Mouse (Mus musculus): Measurements from ENCODE around the gene Rbm38. TPM values are rescaled to one million over a fixed set of nuclear protein-coding genes. Genes with fewer than 3 reads are reported as not detected.

Rbm38 gene
- polyA plus RNA-seq, 1 experiment from 2014 or later: 119 TPM

DNA sequence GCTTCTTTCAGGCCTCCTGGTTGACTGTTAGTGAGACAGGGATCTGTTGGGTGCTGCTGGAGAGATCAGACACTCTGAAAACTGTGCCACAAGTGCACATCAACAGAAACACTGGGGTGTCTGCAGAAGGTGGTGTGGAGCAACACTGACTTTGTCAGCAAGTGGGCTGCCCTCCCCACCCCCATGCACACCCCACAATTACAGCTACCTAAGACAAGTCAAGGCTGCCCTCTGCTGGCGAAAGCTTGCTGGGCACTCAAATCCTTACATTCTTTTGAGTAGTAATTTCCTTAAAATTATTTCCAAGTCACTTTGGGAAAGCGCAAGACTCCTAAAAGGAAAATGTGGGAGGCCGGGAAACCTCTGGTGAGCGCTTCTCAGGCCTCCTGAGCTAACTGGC, 24.1 kb upstream of the Rbm38 start:
- peak; percentile 74 for DNase-seq (ENCODE audit: extremely low spot score, low spot score)
- Histone ChIP-seq H3K27me3 (ENCODE audit: poor library complexity, severe bottlenecking) (peaks cover 8% of the 10 kb centered on the region), H3K4me3 (no peak overlapping the region), H3K4me1 (peaks cover 21% of the 10 kb centered on the region), H3K9me3 (no peaks in the 10 kb centered on the region), H3K36me3 (replicated peaks) (peaks cover under 1% of the 10 kb centered on the region; the same call in 1 of the 2 replicates), H3K27ac (no peak overlapping the region)
- WGBS: 16% methylated on average over 4 of the region's 4 CpGs

DNA sequence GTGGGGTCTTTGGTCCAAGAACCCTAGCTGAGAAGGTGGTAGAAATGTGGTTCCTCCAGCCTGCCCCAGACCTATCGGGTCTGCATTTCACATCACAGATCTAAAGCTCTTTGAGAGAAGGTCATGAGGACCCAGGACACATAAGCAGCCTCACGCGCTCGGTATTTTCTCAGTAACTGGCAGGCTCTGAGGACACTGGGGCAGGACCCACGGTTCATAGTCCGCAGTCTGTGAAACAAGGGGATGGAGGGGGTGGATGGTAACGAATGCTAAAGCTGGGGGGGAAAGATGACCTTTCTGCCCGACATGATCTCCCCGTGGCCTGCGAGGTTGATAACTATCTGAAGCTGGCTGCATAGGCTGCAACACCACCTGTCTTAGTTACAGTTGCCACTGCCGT, 22.6 kb upstream of the Rbm38 start:
- Histone ChIP-seq H3K9me3 (no peaks in the 10 kb centered on the region), H3K27ac (no peak overlapping the region), H3K36me3 (replicated peaks) (peaks cover 16% of the 10 kb centered on the region), H3K4me3 (no peak overlapping the region), H3K4me1 (peaks cover 30% of the 10 kb centered on the region), H3K27me3 (ENCODE audit: poor library complexity, severe bottlenecking) (peaks cover 8% of the 10 kb centered on the region)
- DNase-seq (ENCODE audit: extremely low spot score, low spot score): no peak
- whole genome bisulfite sequencing: 73% methylated on average over 11 of the region's 11 CpGs

DNA sequence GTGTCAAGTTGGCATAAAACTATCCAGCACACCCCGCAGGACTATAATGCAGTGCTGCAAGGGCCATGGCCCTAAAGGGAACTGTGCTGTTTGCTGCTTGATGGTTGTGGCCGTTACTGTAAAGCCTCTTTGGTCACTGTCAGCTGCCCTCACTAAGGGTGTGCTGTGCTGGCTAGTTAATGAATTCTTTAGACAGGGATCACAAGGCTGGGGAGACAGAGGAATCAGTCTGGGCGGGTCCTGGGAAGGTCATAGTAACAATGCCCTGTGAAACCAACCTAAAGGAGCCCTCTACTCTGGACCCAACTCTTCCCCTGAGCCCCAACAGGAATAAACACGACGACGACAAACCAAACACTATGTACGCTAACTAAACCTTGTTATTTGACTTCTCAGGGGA, 21.8 kb upstream of the Rbm38 start:
- no peak overlapping the region for H3K27ac ChIP-seq
- peaks cover 8% of the 10 kb centered on the region for H3K27me3 ChIP-seq (ENCODE audit: poor library complexity, severe bottlenecking)
- no peaks in the 10 kb centered on the region for H3K9me3 ChIP-seq
- peaks cover 30% of the 10 kb centered on the region for H3K4me1 ChIP-seq
- H3K4me3 ChIP-seq: no peak overlapping the region
- H3K36me3 ChIP-seq (replicated peaks): peaks cover 24% of the 10 kb centered on the region
- WGBS: 69% methylated on average over 7 of the region's 7 CpGs
- DNase-seq (ENCODE audit: extremely low spot score, low spot score): no peak

DNA sequence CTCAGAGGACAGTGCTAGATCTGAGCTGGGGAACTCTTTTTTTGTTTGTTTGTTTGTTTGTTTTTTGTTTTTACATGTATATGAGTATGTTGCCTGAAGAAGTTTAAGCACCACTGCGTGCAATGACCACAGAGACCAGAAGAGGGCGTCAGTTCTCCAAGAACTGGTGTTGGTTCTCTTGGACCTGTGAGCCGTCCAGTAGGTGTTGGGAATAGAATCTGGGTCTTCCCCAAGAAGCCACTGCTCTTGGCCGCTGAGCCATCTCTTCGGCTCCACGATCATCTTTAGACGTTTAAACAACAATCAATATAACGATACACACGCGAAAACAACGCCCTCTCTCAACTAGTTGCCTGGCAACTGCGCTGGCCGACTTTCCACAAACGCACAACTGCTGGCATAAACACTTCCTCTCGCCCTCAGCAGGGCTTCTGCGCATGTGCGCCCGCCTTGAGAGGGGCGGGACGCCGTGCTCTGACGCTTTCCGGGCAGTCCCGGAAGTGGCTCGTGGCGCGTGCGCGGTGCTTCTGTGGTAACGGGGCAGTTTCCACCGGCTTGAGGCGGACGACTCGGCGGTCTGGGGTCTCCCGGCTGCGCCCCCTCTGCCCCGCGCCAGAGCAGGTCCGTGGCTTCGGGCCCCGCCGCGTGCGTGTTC, 20.5 kb upstream of the Rbm38 start, which contains the start of gene Rae1:
TSS of gene Rae1 (plus strand) at position 488 of the 655 bp plus-strand sequence.
- Histone ChIP-seq H3K27me3 (ENCODE audit: poor library complexity, severe bottlenecking) (peaks cover 8% of the 10 kb centered on the region), H3K36me3 (replicated peaks) (peaks cover 36% of the 10 kb centered on the region), H3K27ac (peak within 1 kb of the TSS; percentile 98), H3K4me3 (peak within 1 kb of the TSS; percentile 99), H3K4me1 (peaks cover 30% of the 10 kb centered on the region), H3K9me3 (no peaks in the 10 kb centered on the region)
- peak; percentile 99 for DNase-seq (ENCODE audit: extremely low spot score, low spot score)
- under 1% methylated on average over 45 of the region's 45 CpGs for WGBS

DNA sequence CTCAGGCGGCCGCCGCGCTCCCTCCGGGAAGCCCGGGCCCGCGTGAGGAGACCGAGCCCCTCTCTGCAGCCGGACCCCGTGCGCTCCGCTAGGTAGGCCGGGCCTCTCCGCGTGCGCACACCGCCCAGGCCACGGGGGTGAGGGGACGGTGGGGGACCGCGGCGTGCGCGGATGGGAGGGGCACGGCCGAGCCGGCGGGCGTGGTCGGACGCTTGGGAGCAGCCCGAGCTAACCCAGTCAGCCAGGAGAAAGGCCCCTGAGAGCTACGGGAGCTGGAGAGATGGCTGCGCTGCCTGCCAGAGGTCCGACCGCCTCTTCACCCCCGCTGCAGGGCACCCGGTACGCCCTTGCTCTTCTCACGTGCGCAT, 20.0 kb upstream of the Rbm38 start:
- peak overlapping the region; percentile 99 for H3K4me3 ChIP-seq
- H3K36me3 ChIP-seq (replicated peaks): peaks cover 41% of the 10 kb centered on the region
- peak overlapping the region; percentile 98 for H3K27ac ChIP-seq
- H3K4me1 ChIP-seq: peaks cover 30% of the 10 kb centered on the region
- DNase-seq (ENCODE audit: extremely low spot score, low spot score): no peak
- WGBS: under 1% methylated on average over 42 of the region's 42 CpGs
- H3K9me3 ChIP-seq: no peaks in the 10 kb centered on the region
- H3K27me3 ChIP-seq (ENCODE audit: poor library complexity, severe bottlenecking): peaks cover 8% of the 10 kb centered on the region

DNA sequence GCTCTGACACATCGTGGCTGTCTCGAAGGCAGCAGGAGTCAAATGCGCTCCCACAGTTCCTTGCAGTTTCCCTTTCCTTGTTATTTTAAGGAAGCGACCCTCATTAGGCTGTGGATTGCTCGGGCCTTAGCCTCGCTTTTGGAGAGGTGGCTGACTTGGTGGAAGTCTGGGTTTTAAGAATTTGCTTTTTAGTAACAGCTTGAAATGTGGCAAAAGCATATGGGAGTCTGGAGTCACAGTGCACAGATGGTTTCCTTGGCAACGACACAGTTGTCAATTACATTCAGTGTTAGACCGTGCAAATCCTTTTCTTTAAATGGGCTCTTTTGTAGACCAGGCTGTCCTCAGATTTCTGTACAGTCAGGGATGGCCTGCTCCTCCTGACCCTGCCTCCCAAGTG, 19.4 kb upstream of the Rbm38 start:
- peak overlapping the region; percentile 99 for H3K4me3 ChIP-seq
- WGBS: 31% methylated on average over 8 of the region's 8 CpGs
- peaks cover 27% of the 10 kb centered on the region for H3K4me1 ChIP-seq
- no peak for DNase-seq (ENCODE audit: extremely low spot score, low spot score)
- H3K27me3 ChIP-seq (ENCODE audit: poor library complexity, severe bottlenecking): peaks cover 8% of the 10 kb centered on the region
- no peaks in the 10 kb centered on the region for H3K9me3 ChIP-seq
- H3K36me3 ChIP-seq (replicated peaks): peaks cover 48% of the 10 kb centered on the region
- peak overlapping the region; percentile 98 for H3K27ac ChIP-seq

DNA sequence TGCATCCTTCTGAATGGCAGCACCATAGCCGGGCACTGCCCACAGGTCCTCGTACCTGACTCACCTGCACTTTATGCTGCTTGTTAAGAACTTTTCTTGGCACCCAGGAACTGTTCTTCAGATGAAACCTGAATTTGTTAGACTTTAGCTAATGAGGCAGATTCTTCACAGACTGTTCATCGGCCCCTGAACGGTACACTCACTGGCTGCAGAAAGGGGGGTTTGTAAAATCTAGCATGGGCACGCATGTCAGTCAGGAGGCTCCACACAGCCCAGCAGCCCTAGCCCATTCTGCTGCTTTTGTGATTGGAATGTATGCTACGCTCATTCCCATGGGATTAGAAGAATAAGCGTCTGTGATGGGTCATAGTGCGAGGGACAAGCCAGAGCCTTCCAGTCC, 16.6 kb upstream of the Rbm38 start:
- WGBS: 93% methylated on average over 8 of the region's 8 CpGs
- no peak overlapping the region for H3K27ac ChIP-seq
- peaks cover 23% of the 10 kb centered on the region for H3K4me1 ChIP-seq
- no peak for DNase-seq (ENCODE audit: extremely low spot score, low spot score)
- H3K36me3 ChIP-seq (replicated peaks): peaks cover 76% of the 10 kb centered on the region
- H3K27me3 ChIP-seq (ENCODE audit: poor library complexity, severe bottlenecking): no peaks in the 10 kb centered on the region
- no peaks in the 10 kb centered on the region for H3K9me3 ChIP-seq
- H3K4me3 ChIP-seq: no peak overlapping the region

DNA sequence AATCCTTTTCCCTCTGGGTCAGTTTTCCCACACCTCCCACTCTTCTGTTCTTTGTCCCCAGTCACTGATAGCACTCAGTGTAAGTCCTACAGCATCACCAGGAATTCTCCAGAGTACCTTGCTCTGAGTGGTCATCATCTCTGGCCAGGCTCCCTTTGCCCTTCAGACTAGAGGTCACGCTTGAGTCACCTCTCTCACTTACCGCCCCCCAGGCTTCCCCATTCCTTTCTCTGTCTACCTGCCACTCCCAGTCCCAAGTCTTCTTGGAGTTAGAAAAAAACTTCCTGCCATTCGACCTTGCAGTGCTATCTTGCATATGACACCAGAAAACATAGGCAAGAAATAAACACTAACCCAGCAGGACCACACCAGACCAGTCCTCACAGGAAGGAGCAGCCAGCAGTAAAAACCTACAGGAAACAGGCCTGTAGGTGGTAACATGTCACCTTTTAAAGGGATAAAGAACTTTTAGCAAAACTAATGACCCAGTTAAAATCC, 10.0 kb upstream of the Rbm38 start:
- Histone ChIP-seq H3K4me3 (no peak overlapping the region), H3K27me3 (ENCODE audit: poor library complexity, severe bottlenecking) (no peaks in the 10 kb centered on the region), H3K36me3 (replicated peaks) (peaks cover 100% of the 10 kb centered on the region), H3K9me3 (no peaks in the 10 kb centered on the region), H3K27ac (no peak overlapping the region), H3K4me1 (no peaks in the 10 kb centered on the region)
- no peak for DNase-seq (ENCODE audit: extremely low spot score, low spot score)
- WGBS: 80% methylated on average over 3 of the region's 3 CpGs

DNA sequence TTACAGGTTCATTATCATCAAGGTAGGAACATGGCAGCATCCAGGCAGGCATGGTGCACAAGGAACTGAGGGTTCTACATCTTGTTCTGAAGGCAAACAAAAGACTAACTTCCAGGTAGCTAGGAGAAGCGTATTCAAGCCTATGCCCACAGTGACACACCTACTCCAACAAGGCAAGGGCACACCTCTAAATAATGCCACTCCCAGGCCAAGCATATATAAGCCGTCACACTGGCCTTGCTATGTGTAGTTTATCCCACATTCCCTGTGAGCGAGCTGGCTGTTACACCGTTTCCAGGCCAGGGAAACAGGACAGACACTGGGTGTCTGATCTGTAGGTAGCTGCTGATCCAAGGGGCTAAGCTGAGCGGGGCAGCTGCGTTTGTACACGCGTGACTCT, 8.9 kb upstream of the Rbm38 start:
- no peak for DNase-seq (ENCODE audit: extremely low spot score, low spot score)
- Histone ChIP-seq H3K9me3 (no peaks in the 10 kb centered on the region), H3K27me3 (ENCODE audit: poor library complexity, severe bottlenecking) (no peaks in the 10 kb centered on the region), H3K4me3 (no peak overlapping the region), H3K36me3 (replicated peaks) (peaks cover 100% of the 10 kb centered on the region), H3K4me1 (no peaks in the 10 kb centered on the region), H3K27ac (no peak overlapping the region)
- 95% methylated on average over 8 of the region's 8 CpGs for WGBS

DNA sequence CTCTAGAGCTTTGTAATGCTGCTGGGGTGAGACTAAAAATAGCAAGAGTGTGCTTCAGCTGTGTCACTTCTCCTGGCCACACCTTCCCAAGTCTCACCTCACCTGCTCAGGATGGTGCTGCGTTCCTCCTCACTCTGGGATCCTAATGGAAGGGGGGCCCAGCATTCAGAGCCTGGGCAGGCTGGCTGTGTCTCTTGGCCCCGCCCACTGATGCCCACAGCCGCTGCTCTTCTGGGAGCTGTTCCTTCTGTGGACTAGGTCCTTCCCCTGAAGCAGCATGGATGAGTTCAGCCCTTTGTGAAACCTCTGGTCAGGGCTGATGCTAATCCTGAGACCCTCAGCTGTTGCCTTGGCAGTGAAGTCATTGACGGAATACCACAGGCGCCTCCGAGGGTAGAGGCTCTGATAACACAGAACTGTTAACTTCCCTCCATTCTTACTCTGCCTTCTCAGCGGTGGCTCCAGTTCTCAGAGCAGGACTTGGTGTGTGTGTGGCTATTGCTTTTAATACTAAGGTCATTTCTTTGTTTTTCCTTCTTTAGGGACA, 5.5 kb upstream of the Rbm38 start:
- peaks cover 26% of the 10 kb centered on the region for H3K27me3 ChIP-seq (ENCODE audit: poor library complexity, severe bottlenecking)
- H3K9me3 ChIP-seq: no peaks in the 10 kb centered on the region
- H3K27ac ChIP-seq: no peak overlapping the region
- DNase-seq (ENCODE audit: extremely low spot score, low spot score): no peak
- H3K4me1 ChIP-seq: peaks cover 16% of the 10 kb centered on the region
- peaks cover 67% of the 10 kb centered on the region for H3K36me3 ChIP-seq (replicated peaks)
- WGBS: 83% methylated on average over 7 of the region's 7 CpGs
- H3K4me3 ChIP-seq: no peak overlapping the region

DNA sequence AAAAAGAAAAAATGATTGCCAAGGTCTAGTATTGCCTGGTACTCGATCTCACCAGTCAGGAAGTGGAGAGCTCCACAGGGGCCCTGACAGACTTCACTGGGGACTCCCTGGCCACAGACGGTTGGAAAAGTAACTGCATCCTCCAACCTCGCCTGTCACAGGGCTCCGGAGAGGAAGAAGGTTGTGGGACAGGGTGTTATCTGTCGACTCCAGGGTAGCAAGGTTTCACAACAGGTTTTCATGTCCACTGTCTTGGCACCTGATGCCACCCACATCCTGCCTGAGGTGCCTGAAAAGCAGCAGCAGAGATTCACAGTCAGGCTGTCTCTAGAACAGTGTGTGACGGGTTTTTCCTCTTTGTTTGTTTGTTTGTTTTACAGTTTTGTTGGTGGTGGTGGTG, 2.4 kb upstream of the Rbm38 start:
- Histone ChIP-seq H3K36me3 (replicated peaks) (peaks cover 36% of the 10 kb centered on the region), H3K4me1 (peaks cover 37% of the 10 kb centered on the region), H3K27ac (no peak overlapping the region), H3K4me3 (no peak overlapping the region), H3K9me3 (no peaks in the 10 kb centered on the region), H3K27me3 (ENCODE audit: poor library complexity, severe bottlenecking) (peaks cover 44% of the 10 kb centered on the region)
- no peak for DNase-seq (ENCODE audit: extremely low spot score, low spot score)
- 52% methylated on average over 6 of the region's 6 CpGs for WGBS

DNA sequence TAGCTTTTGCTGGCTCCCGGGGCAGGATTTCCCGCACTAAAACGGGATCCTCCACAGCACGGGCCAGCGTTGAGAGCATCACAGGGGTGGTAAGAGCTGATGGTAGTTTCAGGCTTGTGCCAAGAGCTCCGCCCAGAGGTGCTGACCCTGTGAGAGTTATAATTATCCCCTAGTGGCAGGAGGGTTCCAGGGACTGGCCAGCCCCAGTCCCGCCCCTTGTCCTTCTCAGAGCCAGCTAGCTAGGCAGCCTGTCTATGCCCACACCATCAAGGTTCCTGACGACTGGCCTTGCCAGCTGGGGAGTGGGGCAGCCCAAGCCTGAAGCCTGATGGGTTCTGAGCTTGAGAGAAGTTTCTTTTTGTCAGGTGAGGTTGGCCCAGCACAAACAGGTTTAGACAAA, 1.7 kb upstream of the Rbm38 start:
- DNase-seq (ENCODE audit: extremely low spot score, low spot score): no peak
- Histone ChIP-seq H3K4me3 (no peak overlapping the region), H3K27me3 (ENCODE audit: poor library complexity, severe bottlenecking) (peaks cover 44% of the 10 kb centered on the region), H3K27ac (no peak overlapping the region), H3K36me3 (replicated peaks) (peaks cover 35% of the 10 kb centered on the region), H3K4me1 (peaks cover 44% of the 10 kb centered on the region), H3K9me3 (no peaks in the 10 kb centered on the region)
- WGBS: 23% methylated on average over 8 of the region's 8 CpGs

DNA sequence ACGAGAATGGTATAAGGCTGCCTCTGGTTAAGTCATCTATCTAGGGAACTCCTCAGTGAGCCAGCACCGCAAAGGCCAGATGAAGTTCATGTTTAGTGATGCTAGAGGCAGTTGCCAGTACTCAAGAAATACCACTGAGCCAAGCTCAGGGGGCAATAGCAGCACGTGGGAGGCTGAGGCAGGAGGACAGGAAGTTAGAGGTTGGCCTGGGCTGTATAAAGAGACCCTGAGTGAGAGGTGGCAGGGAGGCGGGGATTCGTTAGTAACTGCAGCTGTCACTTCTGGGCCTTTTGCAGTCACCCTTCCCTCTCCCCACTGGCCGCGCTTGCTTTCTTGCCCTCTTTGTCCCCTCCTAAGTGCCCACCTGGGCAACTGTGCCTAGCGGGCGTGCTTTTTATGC, 976 bp upstream of the Rbm38 start:
- Histone ChIP-seq H3K9me3 (no peaks in the 10 kb centered on the region), H3K4me3 (peak overlapping the region; percentile 55), H3K27me3 (ENCODE audit: poor library complexity, severe bottlenecking) (peaks cover 44% of the 10 kb centered on the region), H3K27ac (peak overlapping the region; percentile 86), H3K4me1 (peaks cover 51% of the 10 kb centered on the region), H3K36me3 (replicated peaks) (peaks cover 35% of the 10 kb centered on the region)
- 16% methylated on average over 9 of the region's 9 CpGs for WGBS
- DNase-seq (ENCODE audit: extremely low spot score, low spot score): no peak
